Mouse (Mus musculus): ENCODE measurements at regions not wholly inside any gene's neighbourhood (a gene's known extent, or its start where the extent isn't known, plus 50 kb on each side); places are given as distances from the start of the nearest gene placed in this dataset.

DNA sequence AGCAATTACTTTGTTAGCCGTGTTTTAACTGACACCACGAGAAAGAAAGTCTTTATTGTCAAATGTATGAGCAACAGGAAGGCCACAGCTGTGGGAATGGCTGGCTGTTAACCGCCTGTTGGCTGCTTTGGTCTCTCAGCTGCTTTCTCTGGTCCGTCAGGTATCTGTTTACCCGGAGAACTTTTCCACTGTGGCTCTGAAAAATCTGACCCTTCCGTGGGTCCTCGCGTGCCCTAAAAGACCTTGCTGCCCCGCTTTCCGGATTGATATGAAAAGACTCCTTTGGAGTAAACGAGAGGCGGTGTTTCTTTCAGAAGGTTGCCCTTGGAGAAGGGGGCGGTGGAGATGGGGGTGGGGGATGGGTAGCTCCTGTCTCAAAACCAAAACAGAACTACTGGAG, 75.9 kb downstream of the Sox14 start:
- peak; percentile 76 for DNase-seq (ENCODE audit: low spot score)

DNA sequence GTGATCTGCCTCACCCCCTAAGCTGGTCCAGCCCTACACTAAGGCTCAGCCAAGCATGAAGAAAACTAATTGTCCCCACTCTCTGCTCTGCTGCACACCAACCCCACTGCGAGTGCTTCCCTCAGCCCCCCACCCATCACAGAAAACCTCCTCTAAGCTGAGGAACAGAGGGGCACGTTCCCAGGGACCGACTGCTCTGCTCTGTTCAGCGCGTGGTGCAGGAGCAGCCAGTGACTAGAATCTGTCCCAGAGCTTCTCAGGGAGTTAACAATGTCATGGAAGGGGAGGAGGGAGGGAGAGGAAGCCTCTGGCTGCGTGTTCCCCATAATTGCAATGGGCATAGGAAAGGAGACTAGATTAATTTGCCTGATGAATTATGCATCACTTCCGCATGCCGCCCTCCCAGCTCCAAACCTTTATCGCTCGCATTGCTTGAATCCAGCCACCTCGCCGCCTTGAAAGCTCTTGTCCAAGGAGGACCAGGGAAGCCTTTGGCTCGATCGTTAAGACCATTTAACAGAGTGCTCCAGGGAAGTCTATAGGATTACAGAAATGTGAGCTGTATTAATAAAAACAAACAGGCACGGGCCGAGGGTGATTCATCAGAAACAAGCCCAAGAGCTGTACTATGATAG, 76.5 kb downstream of the Sox14 start:
- DNase-seq (ENCODE audit: low spot score), result peak; percentile 82

DNA sequence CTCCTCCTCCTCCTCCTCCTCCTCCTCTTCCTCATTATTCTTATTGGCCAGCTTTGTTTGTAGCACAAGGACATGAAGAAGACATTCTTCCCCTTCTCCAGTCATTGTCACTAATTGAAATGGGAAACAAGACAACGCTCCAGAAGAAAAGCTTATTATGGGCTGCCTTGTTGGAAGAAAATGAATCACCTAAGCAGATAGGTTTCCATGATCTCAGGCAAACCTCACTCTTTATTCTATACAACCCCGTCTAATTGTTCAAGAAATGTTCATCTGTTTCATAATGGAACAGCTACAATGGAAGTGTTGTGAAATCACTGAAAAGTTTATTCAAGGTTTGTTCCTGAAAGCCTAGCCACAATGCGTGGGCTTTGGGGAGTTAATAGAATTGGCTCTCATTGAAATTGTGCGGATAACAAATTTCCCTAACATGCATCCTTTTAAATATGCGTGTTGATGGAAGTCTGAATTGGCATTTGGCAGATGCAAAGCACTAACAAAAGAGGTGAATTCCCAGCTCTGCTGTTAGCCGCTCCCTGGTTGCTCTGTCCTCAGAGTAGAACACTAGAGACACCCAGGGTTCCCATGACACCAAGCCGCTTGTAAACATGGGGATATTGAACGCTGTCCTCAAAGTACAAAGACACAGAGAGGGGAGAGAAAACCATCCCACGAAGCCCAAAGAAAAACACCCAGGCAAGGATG, 78.8 kb downstream of the Sox14 start:
- DNase-seq (ENCODE audit: low spot score), result peak; percentile 68

DNA sequence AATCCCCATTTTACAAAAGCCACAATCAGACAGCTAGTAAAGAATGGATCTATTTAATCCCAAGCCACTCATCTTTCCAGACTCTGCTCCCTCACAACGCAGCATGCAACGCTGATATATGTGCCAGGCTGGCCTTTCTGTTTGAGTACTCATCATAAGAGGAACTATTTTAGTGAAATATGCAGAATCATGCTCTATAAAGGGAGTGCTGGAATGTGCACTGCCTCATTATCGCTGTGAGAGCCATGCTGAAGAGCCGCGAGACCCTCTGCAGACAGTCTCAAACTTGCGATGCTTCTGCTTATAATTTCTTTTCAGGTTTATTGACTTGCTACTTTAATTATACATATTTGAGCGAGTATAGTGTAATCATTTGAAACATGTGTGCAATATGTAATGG, 75.6 kb upstream of the Cldn18 start:
- no peak for DNase-seq (ENCODE audit: low spot score)

DNA sequence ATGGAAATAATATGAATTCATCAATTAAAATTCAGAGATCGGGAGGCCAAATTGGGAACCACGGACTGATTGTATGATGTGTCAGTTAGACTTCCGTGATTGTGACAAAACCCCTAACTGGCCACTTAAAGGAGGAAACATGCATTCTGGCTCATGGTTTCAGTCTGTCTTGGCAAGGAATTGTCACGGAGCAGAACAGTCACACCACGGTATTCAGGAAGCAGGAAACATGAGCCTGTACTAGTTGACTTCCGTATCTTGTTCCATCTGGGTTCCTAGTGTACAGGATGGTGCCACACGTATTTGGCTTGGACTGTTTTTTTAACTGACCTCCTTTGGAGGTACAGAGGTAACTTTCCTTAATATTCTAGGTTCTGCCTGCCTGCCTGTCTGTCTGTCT, 69.8 kb upstream of the Cldn18 start:
- no peak for DNase-seq (ENCODE audit: low spot score)

DNA sequence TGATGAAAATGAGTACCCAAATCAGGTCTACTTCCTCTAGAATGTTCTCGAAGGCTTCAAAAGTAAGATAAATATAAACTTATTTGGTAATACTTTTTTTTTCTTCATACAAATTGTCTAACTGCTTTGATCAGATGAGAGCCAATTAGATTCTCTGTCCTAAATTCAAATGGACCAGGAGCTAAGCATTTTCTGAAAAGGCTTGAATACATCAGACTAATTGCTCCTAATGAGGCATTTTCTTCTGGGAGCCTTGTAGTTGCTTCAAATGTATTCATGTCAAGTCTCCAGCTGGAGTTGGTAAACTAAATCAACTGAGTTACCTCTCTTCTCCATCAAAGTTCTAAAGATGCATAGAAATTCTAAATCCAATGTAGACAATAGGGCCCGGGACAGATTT, 66.1 kb upstream of the Cldn18 start:
- no peak for DNase-seq (ENCODE audit: low spot score)

DNA sequence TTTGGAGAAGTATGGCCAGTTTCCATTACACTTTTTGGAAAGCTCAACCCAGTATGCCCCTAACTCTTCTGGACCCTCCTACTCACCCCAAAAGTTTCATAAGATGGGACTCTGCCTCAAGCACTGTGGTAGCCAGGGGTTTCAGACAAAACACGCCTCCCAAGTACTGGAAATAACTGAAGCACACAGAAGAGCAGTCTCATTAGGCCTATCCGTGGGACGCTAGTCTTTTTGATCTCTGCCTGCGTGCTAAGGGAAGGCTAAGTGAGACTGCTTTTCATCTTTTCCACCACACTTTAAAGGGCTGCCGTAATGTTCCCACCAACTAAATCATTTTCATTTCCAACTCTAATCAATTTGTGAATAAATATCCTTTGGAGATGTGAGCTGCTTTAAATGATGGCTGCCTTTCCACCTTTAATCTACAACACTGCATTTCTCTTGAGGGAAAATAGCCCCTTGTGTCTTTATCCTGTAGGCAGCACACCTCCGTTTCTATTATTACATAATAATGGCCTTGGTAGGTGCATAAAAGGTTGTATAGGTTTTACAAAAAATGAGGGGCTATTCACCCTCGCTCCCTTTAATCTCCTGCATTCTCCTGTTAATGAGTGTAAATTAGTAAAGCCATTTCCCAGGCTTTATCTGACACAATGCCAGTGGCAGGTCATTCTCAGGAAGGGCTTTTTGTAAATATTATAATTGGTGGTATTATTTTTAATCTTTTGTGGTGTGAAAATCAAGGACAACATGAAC, 65.5 kb upstream of the Cldn18 start:
- no peak for DNase-seq (ENCODE audit: low spot score)

DNA sequence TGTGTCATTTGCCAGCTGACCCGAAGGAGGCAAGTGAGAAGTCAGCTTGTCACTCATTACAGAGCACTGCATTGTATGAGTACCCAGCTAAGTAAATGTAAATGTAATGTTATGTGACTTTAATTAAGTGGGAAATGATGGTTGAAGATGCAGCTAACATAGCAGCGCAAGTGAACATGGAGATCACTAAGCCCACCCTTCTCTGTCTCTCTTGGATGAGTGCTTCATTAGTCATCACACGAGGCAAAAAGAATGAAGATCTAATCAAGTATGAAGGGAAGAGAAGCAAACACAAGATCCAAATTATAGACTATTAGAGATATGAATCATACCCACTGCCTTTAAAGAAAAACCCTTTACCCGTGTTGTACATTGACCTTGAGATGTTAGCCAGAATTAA, 61.8 kb upstream of the Cldn18 start:
- DNase-seq (ENCODE audit: low spot score), result no peak

DNA sequence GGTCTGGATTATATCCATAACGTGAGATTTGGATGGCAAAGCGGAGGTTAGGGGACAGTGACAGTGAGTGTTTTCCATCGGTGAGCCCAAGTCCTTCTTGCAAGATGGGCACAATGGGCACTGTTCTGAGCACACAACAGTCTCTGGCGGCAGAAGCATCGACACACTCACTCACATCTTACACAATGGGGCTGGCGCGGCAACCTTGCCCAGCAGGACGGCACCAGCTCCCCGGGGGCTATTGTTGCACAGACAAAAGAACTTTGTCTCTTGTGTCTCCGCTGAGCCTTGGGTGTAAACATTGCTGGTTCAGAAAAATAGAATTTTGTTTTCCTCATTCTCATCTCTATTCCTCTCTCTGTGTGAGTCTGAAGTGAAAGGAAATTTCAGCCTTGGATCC, 53.6 kb upstream of the Cldn18 start:
- DNase-seq (ENCODE audit: low spot score), result peak; percentile 25

Measured in embryo, embryonic 10.5 days (tissue).